Mouse (Mus musculus) stomach, embryonic 15.5 days (tissue): ENCODE measurements around the gene Pym1. TPM values are rescaled to one million over a fixed set of nuclear protein-coding genes. Genes with fewer than 3 reads are reported as not detected.

ENCODE experiments used
- ATAC-seq: fragments of 200-750 bp; cut with Nextera tagmentation; 2 replicates; pipeline ENCODE4 v1.8.0; 2017; ENCODE audit warnings: low read depth, moderate number of reproducible peaks, moderate TSS enrichment; ENCODE audit not compliant: insufficient read depth, low FRiP score
- H3K27ac ChIP-seq: fragments of 300-500 bp; sonication (generic); 2 replicates; pipeline ENCODE4 v1.5.1; 2015; ENCODE audit warnings: mild to moderate bottlenecking, inconsistent platforms
- H3K27me3 ChIP-seq: fragments of 300-500 bp; sonication (generic); replicated peaks from 2 replicates; pipeline ENCODE4 v1.6.1; 2015; ENCODE audit warnings: inconsistent platforms
- H3K36me3 ChIP-seq: fragments of 300-500 bp; sonication (generic); 2 replicates; pipeline ENCODE4 v1.6.1; 2015; ENCODE audit warnings: inconsistent platforms
- H3K4me1 ChIP-seq: fragments of 300-500 bp; sonication (generic); 2 replicates; pipeline ENCODE4 v1.6.1; 2015; ENCODE audit warnings: inconsistent platforms
- H3K4me2 ChIP-seq: fragments of 300-500 bp; sonication (generic); 2 replicates; pipeline ENCODE4 v1.6.1; 2015; ENCODE audit warnings: mild to moderate bottlenecking, inconsistent platforms
- H3K4me3 ChIP-seq: fragments of 300-500 bp; sonication (generic); replicated peaks from 2 replicates; pipeline ENCODE4 v1.5.1; 2015; ENCODE audit warnings: inconsistent platforms
- H3K9ac ChIP-seq: fragments of 300-500 bp; sonication (generic); 2 replicates; pipeline ENCODE4 v1.6.1; 2015; ENCODE audit warnings: inconsistent platforms
- H3K9me3 ChIP-seq: fragments of 300-500 bp; sonication (generic); 2 replicates; pipeline ENCODE4 v1.6.1; 2016; ENCODE audit warnings: inconsistent platforms
- WGBS: fragments of 180-500 bp; shearing (Covaris S2); methylation state at CpG from one replicate; pipeline ENCODE4 v1.1.7; 2015; 5-methylcytosine and 5-hydroxymethylcytosine counted together
- polyA plus RNA-seq: library from polyadenylated mRNA; unstranded; fragments of >200 nt; fragmentation: Nextera tagmentation; extraction: Ambion mirVana; gene quantifications from 2 replicates; pipeline ENCODE4 v1.2.1, GENCODE M21; 2015

The Pym1 gene
- polyA plus RNA-seq, 1 experiment from 2014 or later = 36.1 TPM

- Histone ChIP-seq H3K9ac (no peak overlapping the region), H3K4me3 (no peak overlapping the region)
- WGBS = 85% methylated on average over 5 of the region's 5 CpGs
Measured at GRCm38 (mm10) chr10:128728059-128728458, 19.6 kb upstream of the Pym1 start.

GRCm38 (mm10) chr10:128731002-128731433 lies 16.7 kb upstream of the Pym1 start:
- no peaks in the 10 kb centered on the region for H3K4me1 ChIP-seq
- H3K27me3 ChIP-seq = no peaks in the 10 kb centered on the region
- 16% methylated on average over 10 of the region's 10 CpGs for WGBS
- peaks cover 16% of the 10 kb centered on the region; the same call in 1 of the 2 replicates for H3K36me3 ChIP-seq
- H3K27ac ChIP-seq = no peak overlapping the region
- 0 out of 2 replicates have a peak, but pooled peaks have one; percentile 56 for ATAC-seq
- no peak overlapping the region for H3K9ac ChIP-seq
- H3K4me3 ChIP-seq = no peak overlapping the region
- H3K9me3 ChIP-seq = no peaks in the 10 kb centered on the region
- no peak overlapping the region for H3K4me2 ChIP-seq

More at GRCm38 (mm10) chr10:128728059-128728458, 19.6 kb upstream of the Pym1 start:
- H3K27me3 ChIP-seq = no peaks in the 10 kb centered on the region
- H3K27ac ChIP-seq = no peak overlapping the region
- H3K4me2 ChIP-seq = no peak overlapping the region
- peaks cover 7% of the 10 kb centered on the region; the same call in 1 of the 2 replicates for H3K36me3 ChIP-seq
- no peaks in the 10 kb centered on the region for H3K4me1 ChIP-seq
- H3K9me3 ChIP-seq = no peaks in the 10 kb centered on the region
- no peak for ATAC-seq

GRCm38 (mm10) chr10:128731992-128732391 lies 15.7 kb upstream of the Pym1 start:
- Histone ChIP-seq H3K4me1 (no peaks in the 10 kb centered on the region), H3K4me2 (no peak overlapping the region), H3K27me3 (no peaks in the 10 kb centered on the region), H3K9me3 (no peaks in the 10 kb centered on the region), H3K9ac (no peak overlapping the region), H3K36me3 (peaks cover 16% of the 10 kb centered on the region; the same call in 1 of the 2 replicates), H3K27ac (no peak overlapping the region), H3K4me3 (no peak overlapping the region)
- no peak for ATAC-seq

GRCm38 (mm10) chr10:128737435-128737834 lies 10.3 kb upstream of the Pym1 start:
- Histone ChIP-seq H3K4me1 (0 out of 2 replicates have a peak, but pooled peaks cover 5% of the 10 kb centered on the region), H3K36me3 (peaks cover 13% of the 10 kb centered on the region; the same call in 1 of the 2 replicates), H3K9ac (no peak overlapping the region), H3K9me3 (no peaks in the 10 kb centered on the region), H3K27me3 (no peaks in the 10 kb centered on the region; the same call in 1 of the 2 replicates), H3K4me3 (peak overlapping the region; percentile 4; the same call in 1 of the 2 replicates), H3K27ac (no peak overlapping the region), H3K4me2 (peak overlapping the region; percentile 39)
- ATAC-seq = peak; percentile 47
- 5% methylated on average over 15 of the region's 15 CpGs for WGBS

GRCm38 (mm10) chr10:128740296-128740695 lies 7.4 kb upstream of the Pym1 start:
- WGBS = 52% methylated on average over 2 of the region's 2 CpGs
- Histone ChIP-seq H3K4me3 (no peak overlapping the region), H3K9ac (no peak overlapping the region), H3K4me2 (no peak overlapping the region), H3K4me1 (peaks cover 22% of the 10 kb centered on the region), H3K27ac (no peak overlapping the region), H3K27me3 (no peaks in the 10 kb centered on the region; the same call in 1 of the 2 replicates), H3K36me3 (0 out of 2 replicates have a peak, but pooled peaks cover 4% of the 10 kb centered on the region), H3K9me3 (no peaks in the 10 kb centered on the region)
- no peak for ATAC-seq

GRCm38 (mm10) chr10:128742616-128743015 lies 5.1 kb upstream of the Pym1 start:
- ATAC-seq = no peak
- Histone ChIP-seq H3K4me3 (peak overlapping the region; percentile 65), H3K27me3 (no peaks in the 10 kb centered on the region; the same call in 1 of the 2 replicates), H3K27ac (0 out of 2 replicates have a peak overlapping the region, but pooled peaks have one; percentile 36), H3K9me3 (no peaks in the 10 kb centered on the region), H3K36me3 (no peaks in the 10 kb centered on the region), H3K4me2 (peak overlapping the region; percentile 87), H3K4me1 (peaks cover 20% of the 10 kb centered on the region), H3K9ac (no peak overlapping the region)
- WGBS = 31% methylated on average over 4 of the region's 4 CpGs

GRCm38 (mm10) chr10:128743235-128743634 lies 4.5 kb upstream of the Pym1 start:
- Histone ChIP-seq H3K9me3 (no peaks in the 10 kb centered on the region), H3K27ac (peak overlapping the region; percentile 79), H3K36me3 (no peaks in the 10 kb centered on the region), H3K4me1 (peaks cover 18% of the 10 kb centered on the region), H3K4me3 (peak overlapping the region; percentile 65), H3K27me3 (no peaks in the 10 kb centered on the region; the same call in 1 of the 2 replicates), H3K9ac (peak overlapping the region; percentile 55; the same call in 1 of the 2 replicates), H3K4me2 (peak overlapping the region; percentile 87)
- WGBS = 7% methylated on average over 7 of the region's 7 CpGs
- ATAC-seq = no peak

GRCm38 (mm10) chr10:128743791-128744191 lies 3.9 kb upstream of the Pym1 start:
- WGBS = under 1% methylated on average over 35 of the region's 37 CpGs

GRCm38 (mm10) chr10:128744211-128744610 lies 3.5 kb upstream of the Pym1 start:
- H3K27ac ChIP-seq = peak overlapping the region; percentile 79
- WGBS = 32% methylated on average over 8 of the region's 8 CpGs

More at GRCm38 (mm10) chr10:128743791-128744191, 3.9 kb upstream of the Pym1 start:
- Histone ChIP-seq H3K27me3 (no peaks in the 10 kb centered on the region; the same call in 1 of the 2 replicates), H3K36me3 (no peaks in the 10 kb centered on the region), H3K9me3 (no peaks in the 10 kb centered on the region), H3K27ac (peak overlapping the region; percentile 79), H3K9ac (peak overlapping the region; percentile 55), H3K4me1 (peaks cover 18% of the 10 kb centered on the region), H3K4me3 (peak overlapping the region; percentile 65), H3K4me2 (peak overlapping the region; percentile 87)
- peak; percentile 36; the same call in 1 of the 2 replicates for ATAC-seq

GRCm38 (mm10) chr10:128744680-128745601 lies 2.7 kb upstream of the Pym1 start, which contains the start of gene Dgka:
Gene Dgka (minus strand): TSS chr10:128744855.
- H3K4me2 ChIP-seq = peak within 1 kb of the TSS; percentile 87
- peak within 1 kb of the TSS; percentile 65 for H3K4me3 ChIP-seq
- H3K4me1 ChIP-seq = peaks cover 24% of the 10 kb centered on the region
- no peaks in the 10 kb centered on the region for H3K9me3 ChIP-seq
- H3K27ac ChIP-seq = peak within 1 kb of the TSS; percentile 79
- H3K9ac ChIP-seq = peak within 1 kb of the TSS; percentile 55
- ATAC-seq = no peak
- no peaks in the 10 kb centered on the region for H3K36me3 ChIP-seq
- WGBS = 20% methylated on average over 18 of the region's 18 CpGs
- H3K27me3 ChIP-seq = no peaks in the 10 kb centered on the region; the same call in 1 of the 2 replicates

More at GRCm38 (mm10) chr10:128744211-128744610, 3.5 kb upstream of the Pym1 start:
- H3K4me3 ChIP-seq = peak overlapping the region; percentile 65
- H3K27me3 ChIP-seq = no peaks in the 10 kb centered on the region; the same call in 1 of the 2 replicates
- ATAC-seq = no peak
- H3K9ac ChIP-seq = peak overlapping the region; percentile 55; the same call in 1 of the 2 replicates
- peak overlapping the region; percentile 87 for H3K4me2 ChIP-seq
- H3K9me3 ChIP-seq = no peaks in the 10 kb centered on the region
- H3K36me3 ChIP-seq = no peaks in the 10 kb centered on the region
- peaks cover 18% of the 10 kb centered on the region for H3K4me1 ChIP-seq

GRCm38 (mm10) chr10:128745946-128746613 lies 1.6 kb upstream of the Pym1 start:
- no peak for ATAC-seq
- Histone ChIP-seq H3K9ac (no peak overlapping the region), H3K9me3 (no peaks in the 10 kb centered on the region), H3K4me2 (no peak overlapping the region), H3K4me1 (peaks cover 29% of the 10 kb centered on the region), H3K27ac (no peak overlapping the region), H3K27me3 (no peaks in the 10 kb centered on the region; the same call in 1 of the 2 replicates), H3K36me3 (no peaks in the 10 kb centered on the region), H3K4me3 (no peak overlapping the region)
- WGBS = 87% methylated on average over 10 of the region's 10 CpGs
